Mouse (Mus musculus): Measurements from ENCODE around the gene Ndufaf2. TPM values are rescaled to one million over a fixed set of nuclear protein-coding genes. Genes with fewer than 3 reads are reported as not detected.
A peak's percentile ranks its signal among the peaks of the same experiment; 100 is the strongest.

The Ndufaf2 gene
- total and polyA plus RNA-seq, 3 experiments: 37.1 to 117 (median 51.2) TPM

DNA sequence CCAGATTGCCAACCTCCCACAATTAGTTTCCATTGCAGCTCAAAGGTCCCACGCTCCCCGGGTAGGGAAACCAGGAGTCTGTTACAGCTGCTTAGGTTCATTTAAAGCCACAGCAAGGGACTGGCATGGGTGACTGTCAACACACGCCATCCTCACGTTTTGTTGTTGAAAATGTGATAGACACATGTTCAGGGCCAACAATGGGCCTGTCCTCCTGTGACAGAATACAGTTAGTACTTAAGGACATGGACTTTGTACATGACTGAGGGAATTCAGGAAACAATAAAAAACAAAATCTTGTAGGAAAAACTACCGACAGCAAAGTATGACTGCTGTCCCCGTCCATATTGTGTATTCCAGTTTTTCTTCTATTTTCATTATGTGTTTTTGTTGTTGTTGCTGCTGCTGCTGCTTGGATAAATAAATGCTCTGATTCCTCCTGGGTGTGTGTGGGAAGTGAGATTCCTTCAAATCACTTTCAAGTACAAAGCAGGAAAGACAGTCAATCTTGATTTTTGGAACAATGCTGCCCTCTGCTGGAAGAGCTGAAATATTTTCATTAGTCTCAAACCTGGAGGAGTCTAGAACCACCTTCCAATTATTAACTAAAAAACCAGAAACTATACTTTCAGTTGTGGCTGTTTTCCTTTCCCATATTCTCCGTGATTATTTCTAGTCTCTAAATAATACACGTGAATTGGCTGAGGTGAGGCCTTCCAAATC is 5.6 kb downstream of the Ndufaf2 start:
- Histone ChIP-seq H3K27me3 (replicated peaks) (no peaks in the 10 kb centered on the region), H3K4me1 (ENCODE audit: control insufficient read depth in 1 of 2, insufficient read depth in 2 of 2) (peaks cover 3 to 40% of the 10 kb centered on the region in 2 experiments; a peak in 2 of 4 replicates), H3K9me3 (replicated peaks; ENCODE audit: low read length) (no peaks in the 10 kb centered on the region), H3K4me3 (replicated peaks in 1 of 3; ENCODE audit: low read depth in 2 of 3, low read length in 2 of 3, poor library complexity in 1 of 3) (no peak overlapping the region), H3K79me2 (replicated peaks; ENCODE audit: control insufficient read depth, extremely low read depth, insufficient read depth, poor library complexity, severe bottlenecking) (peaks cover 17% of the 10 kb centered on the region), H3K9ac (ENCODE audit: insufficient read depth, low read depth) (no peak overlapping the region), H3K4me2 (ENCODE audit: insufficient read depth, low read depth, poor library complexity, severe bottlenecking) (no peak overlapping the region), H3K36me3 (replicated peaks in 1 of 2; ENCODE audit: control insufficient read depth in 1 of 2, insufficient read depth in 1 of 2, low read length in 1 of 2) (peaks cover 0 to 37% of the 10 kb centered on the region in 2 experiments), H3K27ac (ENCODE audit: insufficient read depth, low read depth) (no peak overlapping the region)
- TF ChIP-seq RAD21 (IDR thresholded peaks at IDR 0.05; ENCODE audit: low read depth, low read length): peak; percentile 90
- TF ChIP-seq KAT2A (IDR thresholded peaks at IDR 0.05; ENCODE audit: insufficient replicate concordance, low read length): no peak
- no peak for TF ChIP-seq TCF12 (IDR thresholded peaks at IDR 0.05; ENCODE audit: low read depth, low read length)
- TF ChIP-seq SMC3 (IDR thresholded peaks at IDR 0.05; ENCODE audit: low read depth, low read length): peak; percentile 69
- no peak for TF ChIP-seq USF1 (IDR thresholded peaks at IDR 0.05; ENCODE audit: low read depth, low read length)
- no peak for TF ChIP-seq CHD2 (IDR thresholded peaks at IDR 0.05; ENCODE audit: low read length)
- TF ChIP-seq CHD1 (IDR thresholded peaks at IDR 0.05; ENCODE audit: low read depth, low read length): no peak
- TF ChIP-seq GABPA (IDR thresholded peaks at IDR 0.05; ENCODE audit: insufficient replicate concordance, low read depth, low read length): no peak
- TF ChIP-seq MYC (IDR thresholded peaks at IDR 0.05; ENCODE audit: low read depth, low read length): no peak
- peak; percentile 43 to 84; a peak in 3 of 4 replicates for TF ChIP-seq CTCF (conservative IDR thresholded peaks at IDR 0.05 in 1 of 2, IDR thresholded peaks at IDR 0.05 in 1 of 2; ENCODE audit: low read depth in 2 of 2, low read length in 2 of 2)
- TF ChIP-seq NRF1 (IDR thresholded peaks at IDR 0.05; ENCODE audit: low read depth, low read length): no peak
- no peak for TF ChIP-seq ETS1 (conservative IDR thresholded peaks at IDR 0.05; ENCODE audit: low read depth, low read length)
- TF ChIP-seq ZNF384 (IDR thresholded peaks at IDR 0.05; ENCODE audit: low read depth, low read length): no peak
- TF ChIP-seq MAX (IDR thresholded peaks at IDR 0.05; ENCODE audit: low read length): no peak
- no peak for TF ChIP-seq MEF2A (IDR thresholded peaks at IDR 0.05; ENCODE audit: borderline replicate concordance, low read depth, low read length)
- TF ChIP-seq USF2 (conservative IDR thresholded peaks at IDR 0.05; ENCODE audit: low read depth, low read length): no peak
- TF ChIP-seq EP300 (IDR thresholded peaks at IDR 0.05; ENCODE audit: low read length): no peak
- no peak for TF ChIP-seq JUN (IDR thresholded peaks at IDR 0.05; ENCODE audit: insufficient read depth, low read depth, low read length)
- in situ Hi-C loops (cut with MboI; ENCODE audit: low pct_ligation_motif_present, low pct_unique_long_range_greater_than_20kb, low sequenced_read_pairs) (loop anchor here (10.0 kb wide), 1 partner anchor 828 kb away; no protein-coding TSS in a partner anchor), dilution Hi-C loops (cut with MboI; ENCODE audit: extremely low pct_ligation_motif_present, extremely low pct_unique_long_range_greater_than_20kb, low sequenced_read_pairs) (no loop called here)
- DNase-seq (ENCODE audit: extremely low read depth): peak; percentile 55

DNA sequence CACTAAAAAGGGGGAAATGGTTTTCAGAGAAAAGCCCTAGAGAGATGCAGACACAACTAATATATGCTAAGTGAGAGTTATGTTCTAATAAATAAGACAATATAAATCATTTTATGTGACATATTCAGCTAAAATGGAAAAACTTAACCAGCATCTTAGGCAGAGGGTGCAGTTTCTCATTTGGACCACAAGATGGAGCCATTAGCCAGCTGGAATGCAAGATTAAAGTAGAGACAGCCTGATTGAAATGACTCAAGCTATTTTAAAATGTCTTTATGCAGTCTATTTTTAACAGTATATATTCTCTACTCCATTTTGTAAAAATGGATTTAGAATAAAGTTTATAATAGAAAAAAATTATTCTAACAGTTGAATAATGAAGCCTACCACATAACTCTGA is 6.6 kb downstream of the Ndufaf2 start:
- Histone ChIP-seq H3K27ac (ENCODE audit: insufficient read depth, low read depth) (no peak overlapping the region), H3K27me3 (replicated peaks) (no peaks in the 10 kb centered on the region), H3K4me3 (replicated peaks in 1 of 3; ENCODE audit: low read depth in 2 of 3, low read length in 2 of 3, poor library complexity in 1 of 3) (no peak overlapping the region), H3K36me3 (replicated peaks in 1 of 2; ENCODE audit: control insufficient read depth in 1 of 2, insufficient read depth in 1 of 2, low read length in 1 of 2) (peaks cover 0 to 46% of the 10 kb centered on the region in 2 experiments), H3K79me2 (replicated peaks; ENCODE audit: control insufficient read depth, extremely low read depth, insufficient read depth, poor library complexity, severe bottlenecking) (peaks cover 10% of the 10 kb centered on the region), H3K4me2 (ENCODE audit: insufficient read depth, low read depth, poor library complexity, severe bottlenecking) (no peak overlapping the region), H3K9ac (ENCODE audit: insufficient read depth, low read depth) (no peak overlapping the region), H3K9me3 (replicated peaks; ENCODE audit: low read length) (no peaks in the 10 kb centered on the region), H3K4me1 (ENCODE audit: control insufficient read depth in 1 of 2, insufficient read depth in 2 of 2) (peaks cover 3 to 33% of the 10 kb centered on the region in 2 experiments; a peak in 2 of 4 replicates)
- peak; percentile 51 for DNase-seq (ENCODE audit: extremely low read depth)
- TF ChIP-seq MAFK (IDR thresholded peaks at IDR 0.05; ENCODE audit: insufficient replicate concordance, low read length) (0 out of 2 replicates have a peak, but pooled peaks have one; percentile 25), JUND (conservative IDR thresholded peaks at IDR 0.05; ENCODE audit: low read depth, low read length) (0 out of 2 replicates have a peak, but pooled peaks have one; percentile 18), KAT2A (IDR thresholded peaks at IDR 0.05; ENCODE audit: insufficient replicate concordance, low read length) (no peak), ETS1 (conservative IDR thresholded peaks at IDR 0.05; ENCODE audit: low read depth, low read length) (no peak), CTCF (conservative IDR thresholded peaks at IDR 0.05 in 1 of 2, IDR thresholded peaks at IDR 0.05 in 1 of 2; ENCODE audit: low read depth in 2 of 2, low read length in 2 of 2) (peak; percentile 77 to 86), UBTF (IDR thresholded peaks at IDR 0.05; ENCODE audit: low read depth, low read length) (no peak), SMC3 (IDR thresholded peaks at IDR 0.05; ENCODE audit: low read depth, low read length) (peak; percentile 61), HCFC1 (IDR thresholded peaks at IDR 0.05; ENCODE audit: low read depth, low read length) (no peak), RAD21 (IDR thresholded peaks at IDR 0.05; ENCODE audit: low read depth, low read length) (peak; percentile 56)
- in situ Hi-C loops (cut with MboI; ENCODE audit: low pct_ligation_motif_present, low pct_unique_long_range_greater_than_20kb, low sequenced_read_pairs) (loop anchor here (10.0 kb wide), 1 partner anchor 827 kb away; no protein-coding TSS in a partner anchor), dilution Hi-C loops (cut with MboI; ENCODE audit: extremely low pct_ligation_motif_present, extremely low pct_unique_long_range_greater_than_20kb, low sequenced_read_pairs) (no loop called here)

Measured in CH12.LX (cell line).